Mouse (Mus musculus) limb, embryonic 14.5 days (tissue): ENCODE results near the gene Scai. TPM values are rescaled to one million over a fixed set of nuclear protein-coding genes. Genes with fewer than 3 reads are reported as not detected.

Experiments
- ATAC-seq: fragments of 200-750 bp; cut with Nextera tagmentation; 2 replicates; pipeline ENCODE4 v1.8.0; 2017; ENCODE audit warnings: low read depth, moderate number of reproducible peaks, moderate TSS enrichment; ENCODE audit not compliant: low FRiP score
- DNase-seq: peaks from one replicate; pipeline ENCODE4 v3.0.0-alpha.2; 2015; ENCODE audit warnings: low spot score
- H3K27ac ChIP-seq: fragments of 300-500 bp; sonication (generic); replicated peaks from 2 replicates; pipeline ENCODE4 v1.5.1; 2014; ENCODE audit warnings: low read depth, mild to moderate bottlenecking, low read length, moderate library complexity, mixed read lengths
- H3K27me3 ChIP-seq: fragments of 300-500 bp; sonication (generic); 2 replicates; pipeline ENCODE4 v1.6.1; 2014; ENCODE audit warnings: low read length, mixed read lengths; ENCODE audit not compliant: control insufficient read depth, insufficient read depth
- H3K36me3 ChIP-seq: fragments of 300-500 bp; sonication (generic); 2 replicates; pipeline ENCODE4 v1.6.1; 2014; ENCODE audit warnings: mild to moderate bottlenecking, low read length, moderate library complexity, mixed read lengths; ENCODE audit not compliant: control insufficient read depth, insufficient read depth
- H3K4me1 ChIP-seq: fragments of 300-500 bp; sonication (generic); 2 replicates; pipeline ENCODE4 v1.6.1; 2014; ENCODE audit warnings: antibody characterized with exemption, low read length, mixed read lengths; ENCODE audit not compliant: control insufficient read depth, insufficient read depth
- H3K4me2 ChIP-seq: fragments of 300-500 bp; sonication (generic); replicated peaks from 2 replicates; pipeline ENCODE4 v1.6.1; 2014; ENCODE audit warnings: low read depth, mild to moderate bottlenecking, low read length, moderate library complexity; ENCODE audit not compliant: severe bottlenecking
- H3K4me3 ChIP-seq: fragments of 300-500 bp; sonication (generic); replicated peaks from 2 replicates; pipeline ENCODE4 v1.5.1; 2014; ENCODE audit warnings: low read length
- H3K9ac ChIP-seq: fragments of 300-500 bp; sonication (generic); 2 replicates; pipeline ENCODE4 v1.6.1; 2014; ENCODE audit warnings: mild to moderate bottlenecking, low read depth, low read length, moderate library complexity; ENCODE audit not compliant: severe bottlenecking
- H3K9me3 ChIP-seq: fragments of 300-500 bp; sonication (generic); 2 replicates; pipeline ENCODE4 v1.6.1; 2016; ENCODE audit warnings: low read length; ENCODE audit not compliant: control insufficient read depth
- POLR2A ChIP-seq: fragments of 200-500 bp; IDR thresholded peaks from 2 replicates; pipeline ENCODE4 v1.8.0; 2012; ENCODE audit warnings: inconsistent platforms, mild to moderate bottlenecking, moderate library complexity, borderline replicate concordance; ENCODE audit not compliant: insufficient read depth, insufficient read length; ENCODE audit errors: extremely low read depth
- WGBS: fragments of 180-500 bp; shearing (Covaris S2); extraction: QIAGEN DNeasy Blood & Tissue Kit; methylation state at CpG from one replicate; pipeline ENCODE4 v1.1.7; 2014; 5-methylcytosine and 5-hydroxymethylcytosine counted together
- polyA plus RNA-seq, 2 experiments: library from polyadenylated mRNA; depleted of rRNA in 1 of 2; stranded (reverse) in 1 of 2; unstranded in 1 of 2; fragments of >200 nt; fragmentation: Nextera tagmentation in 1 of 2; extraction: Ambion mirVana in 1 of 2; gene quantifications; 2 replicates each; pipeline versions ENCODE4 v1.2.1 to v1.2.3; 2012 to 2014

Gene Scai
- polyA plus RNA-seq, 2 experiments: 12.1 to 14.7 TPM

GRCm38 (mm10) chr2:39140586-39141455 lies 49.7 kb downstream of the Scai start:
- TF ChIP-seq POLR2A: no peak
- DNase-seq (no peak), ATAC-seq (no peak)
- no peaks in the 10 kb centered on the region for H3K27me3 ChIP-seq
- no peaks in the 10 kb centered on the region for H3K9me3 ChIP-seq
- H3K36me3 ChIP-seq: no peaks in the 10 kb centered on the region; the same call in 1 of the 2 replicates
- no peaks in the 10 kb centered on the region for H3K4me1 ChIP-seq
- no peak overlapping the region for H3K9ac ChIP-seq
- H3K4me3 ChIP-seq: no peak overlapping the region
- no peak overlapping the region for H3K27ac ChIP-seq
- no peak overlapping the region for H3K4me2 ChIP-seq
- WGBS: 90% methylated on average over 7 of the region's 7 CpGs

GRCm38 (mm10) chr2:39129526-39130326 lies 60.8 kb downstream of the Scai start:
- no peak overlapping the region for H3K4me3 ChIP-seq
- WGBS: 81% methylated on average over 3 of the region's 3 CpGs
- H3K27me3 ChIP-seq: no peaks in the 10 kb centered on the region
- no peak overlapping the region for H3K9ac ChIP-seq
- DNase-seq: no peak
- no peak for ATAC-seq
- TF ChIP-seq POLR2A: no peak
- no peaks in the 10 kb centered on the region for H3K9me3 ChIP-seq
- no peaks in the 10 kb centered on the region for H3K4me1 ChIP-seq
- peaks cover under 1% of the 10 kb centered on the region; the same call in 1 of the 2 replicates for H3K36me3 ChIP-seq
- H3K27ac ChIP-seq: no peak overlapping the region
- no peak overlapping the region for H3K4me2 ChIP-seq

- no peak for ATAC-seq
- Histone ChIP-seq H3K27me3 (no peaks in the 10 kb centered on the region), H3K9me3 (no peaks in the 10 kb centered on the region), H3K27ac (no peak overlapping the region), H3K36me3 (peaks cover 47% of the 10 kb centered on the region), H3K4me2 (no peak overlapping the region), H3K9ac (no peak overlapping the region), H3K4me1 (no peaks in the 10 kb centered on the region), H3K4me3 (no peak overlapping the region)
- WGBS: 73% methylated on average over 5 of the region's 5 CpGs
- DNase-seq: no peak
- no peak for TF ChIP-seq POLR2A
These were observed 66.4 kb downstream of the Scai start for GRCm38 (mm10) chr2:39124167-39124566.

GRCm38 (mm10) chr2:39121137-39121536 lies 69.4 kb downstream of the Scai start:
- no peak overlapping the region for H3K4me3 ChIP-seq
- ATAC-seq (no peak), DNase-seq (no peak)
- no peaks in the 10 kb centered on the region for H3K27me3 ChIP-seq
- H3K27ac ChIP-seq: no peak overlapping the region
- H3K4me1 ChIP-seq: no peaks in the 10 kb centered on the region
- peaks cover 71% of the 10 kb centered on the region for H3K36me3 ChIP-seq
- no peak overlapping the region for H3K4me2 ChIP-seq
- H3K9ac ChIP-seq: no peak overlapping the region
- WGBS: 87% methylated on average over 5 of the region's 5 CpGs
- no peaks in the 10 kb centered on the region for H3K9me3 ChIP-seq
- no peak for TF ChIP-seq POLR2A

- Histone ChIP-seq H3K9me3 (no peaks in the 10 kb centered on the region), H3K27me3 (no peaks in the 10 kb centered on the region), H3K36me3 (peaks cover 69% of the 10 kb centered on the region), H3K27ac (no peak overlapping the region), H3K4me3 (no peak overlapping the region), H3K4me1 (no peaks in the 10 kb centered on the region), H3K9ac (no peak overlapping the region), H3K4me2 (no peak overlapping the region)
- 82% methylated on average over 2 of the region's 2 CpGs for WGBS
- no peak for ATAC-seq
- DNase-seq: no peak
- no peak for TF ChIP-seq POLR2A
These were observed 74.0 kb downstream of the Scai start for GRCm38 (mm10) chr2:39116583-39116982.
